Mouse (Mus musculus) left cerebral cortex, adult 9 months (tissue): ENCODE results near the gene Lrrc51.

Source experiments
- DNase-seq, 2 experiments: peaks; one replicate each; pipeline ENCODE4 v3.0.0; 2022; ENCODE audit warnings: low spot score in 2 of 2

Lrrc51 gene

GRCm38 (mm10) chr7:101882413-101883154, 51.1 kb downstream of the Lrrc51 start:
- DNase-seq: no peak

GRCm38 (mm10) chr7:101880855-101881254, 52.8 kb downstream of the Lrrc51 start:
- DNase-seq: no peak

GRCm38 (mm10) chr7:101875978-101876377, 57.7 kb downstream of the Lrrc51 start:
- no peak for DNase-seq

- no peak for DNase-seq
Measured at GRCm38 (mm10) chr7:101871296-101871695, 62.4 kb downstream of the Lrrc51 start.

GRCm38 (mm10) chr7:101870629-101871028, 63.1 kb downstream of the Lrrc51 start, which contains the start of gene Folr1:
Gene Folr1 (minus strand): TSS chr7:101870788.
- no peak for DNase-seq

GRCm38 (mm10) chr7:101869163-101869500, 64.6 kb downstream of the Lrrc51 start:
- no peak for DNase-seq

- no peak for DNase-seq
Measured at GRCm38 (mm10) chr7:101868241-101869162, 65.2 kb downstream of the Lrrc51 start.

GRCm38 (mm10) chr7:101867482-101867881, 66.2 kb downstream of the Lrrc51 start:
- DNase-seq: no peak

GRCm38 (mm10) chr7:101866491-101867265, 67.0 kb downstream of the Lrrc51 start:
- DNase-seq: no peak

GRCm38 (mm10) chr7:101863415-101863814, 70.3 kb downstream of the Lrrc51 start, which contains the start of gene Anapc15:
Gene Anapc15 (plus strand): TSS chr7:101863715.
- no peak for DNase-seq
